Mouse (Mus musculus) MEL (cell line): ENCODE data around the gene Rfx4.

Experiments
- CHD1 ChIP-seq: IDR thresholded peaks from 2 replicates; pipeline ENCODE4 v1.6.1; 2012; ENCODE audit warnings: low read depth, mild to moderate bottlenecking, inconsistent platforms, low read length, improper control_type of control experiment
- CTCF ChIP-seq, 3 experiments: IDR thresholded peaks in 2 of 3; conservative IDR thresholded peaks in 1 of 3; 2 replicates each; pipeline ENCODE4 v1.5.1; 2011 to 2012; ENCODE audit warnings: low read length in 3 of 3, low read depth in 2 of 3, mild to moderate bottlenecking in 2 of 3, improper control_type of control experiment in 1 of 3, inconsistent platforms in 1 of 3, mixed read lengths in 1 of 3, moderate library complexity in 1 of 3; ENCODE audit not compliant: control insufficient read depth in 1 of 3, insufficient read depth in 1 of 3, poor library complexity in 1 of 3, severe bottlenecking in 1 of 3
- EP300 ChIP-seq, 2 experiments: IDR thresholded peaks; 2 replicates each; pipeline ENCODE4 v1.6.1; 2011; ENCODE audit warnings: improper control_type of control experiment in 2 of 2, low read length in 2 of 2, low read depth in 1 of 2, mild to moderate bottlenecking in 1 of 2
- MAZ ChIP-seq: IDR thresholded peaks from 2 replicates; pipeline ENCODE4 v1.6.1; 2012; ENCODE audit warnings: low read depth, mild to moderate bottlenecking, inconsistent platforms, low read length, improper control_type of control experiment
- MYC ChIP-seq: IDR thresholded peaks from 2 replicates; pipeline ENCODE4 v1.6.1; 2011; ENCODE audit warnings: low read depth, mild to moderate bottlenecking, low read length, improper control_type of control experiment, moderate library complexity
- POLR2A ChIP-seq, 2 experiments: IDR thresholded peaks; 2 replicates each; pipeline ENCODE4 v1.6.1; 2011 to 2012; ENCODE audit warnings: low read length in 2 of 2, mild to moderate bottlenecking in 2 of 2, control low read depth in 1 of 2, improper control_type of control experiment in 1 of 2, low read depth in 1 of 2, moderate library complexity in 1 of 2; ENCODE audit not compliant: control insufficient read depth in 1 of 2, insufficient read depth in 1 of 2, poor library complexity in 1 of 2
- TCF12 ChIP-seq: IDR thresholded peaks from 2 replicates; pipeline ENCODE4 v1.6.1; 2014; ENCODE audit warnings: low read depth, mild to moderate bottlenecking, inconsistent platforms, low read length, improper control_type of control experiment, moderate library complexity
- UBTF ChIP-seq: IDR thresholded peaks from 2 replicates; pipeline ENCODE4 v1.6.1; 2012; ENCODE audit warnings: low read depth, mild to moderate bottlenecking, inconsistent platforms, low read length, improper control_type of control experiment, moderate library complexity, borderline replicate concordance; ENCODE audit not compliant: insufficient read depth
- ZC3H11A ChIP-seq: IDR thresholded peaks from 2 replicates; pipeline ENCODE4 v1.6.1; 2012; ENCODE audit warnings: low read depth, mild to moderate bottlenecking, inconsistent platforms, low read length, improper control_type of control experiment

DNA sequence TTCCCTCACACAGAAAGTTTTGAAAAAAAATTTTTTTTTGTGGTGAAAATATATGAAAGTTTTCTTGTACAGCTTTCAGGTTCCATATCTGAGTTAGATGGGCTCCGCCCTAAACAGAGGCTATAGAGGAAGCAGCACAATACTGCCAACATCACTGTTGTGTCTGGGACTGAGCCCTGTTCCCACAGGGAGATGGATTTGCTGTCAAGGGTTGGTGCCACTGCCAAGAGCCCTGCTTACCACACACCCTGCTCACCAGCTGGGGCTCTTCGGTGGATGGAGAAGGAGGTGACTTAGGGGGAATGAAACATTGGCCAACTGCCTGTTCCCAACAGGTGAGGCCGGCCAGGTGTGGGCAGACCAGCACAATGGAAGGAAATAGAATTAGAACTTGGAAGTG, 35.3 kb downstream of the Rfx4 start:
- TF ChIP-seq MAZ (no peak), CTCF (IDR thresholded peaks at IDR 0.05 in 2 of 3, conservative IDR thresholded peaks at IDR 0.05 in 1 of 3; ENCODE audit: control insufficient read depth in 1 of 3, insufficient read depth in 1 of 3, low read depth in 2 of 3, low read length in 3 of 3, poor library complexity in 1 of 3, severe bottlenecking in 1 of 3) (no peak), CHD1 (no peak), EP300 (IDR thresholded peaks at IDR 0.05; ENCODE audit: low read depth in 1 of 2, low read length in 2 of 2) (no peak), POLR2A (IDR thresholded peaks at IDR 0.05; ENCODE audit: control insufficient read depth in 1 of 2, insufficient read depth in 1 of 2, low read depth in 1 of 2, low read length in 2 of 2, poor library complexity in 1 of 2) (no peak), TCF12 (no peak), ZC3H11A (no peak), MYC (no peak), UBTF (no peak)
